Mouse (Mus musculus) embryo, embryonic 11 days (tissue): ENCODE measurements around the gene Pxmp2.

Experiments used
- DNase-seq: peaks from one replicate; pipeline ENCODE4 v3.0.0-alpha.2; 2015

Gene Pxmp2

GRCm38 (mm10) chr5:110285770-110286445 is at the start of gene Pxmp2, which contains the start of gene Pole:
Gene Pxmp2, minus strand, starts transcription at chr5:110286186.
Gene Pole, plus strand, starts transcription at chr5:110286306.
- peak; percentile 97 for DNase-seq

GRCm38 (mm10) chr5:110330508-110330907 is 44.5 kb upstream of the Pxmp2 start:
- DNase-seq, result no peak

GRCm38 (mm10) chr5:110313127-110313526 is 27.1 kb upstream of the Pxmp2 start:
- DNase-seq, result no peak

- DNase-seq, result no peak
These were observed 22.9 kb upstream of the Pxmp2 start for GRCm38 (mm10) chr5:110308861-110309260.

GRCm38 (mm10) chr5:110300591-110300990 is 14.6 kb upstream of the Pxmp2 start:
- DNase-seq, result no peak

- DNase-seq, result no peak
These were observed 10.7 kb upstream of the Pxmp2 start for GRCm38 (mm10) chr5:110296637-110297036.

- DNase-seq, result no peak
These were observed 5.7 kb upstream of the Pxmp2 start for GRCm38 (mm10) chr5:110291649-110292048.

- DNase-seq, result peak; percentile 2
These were observed 1.1 kb upstream of the Pxmp2 start for GRCm38 (mm10) chr5:110287084-110287475.

GRCm38 (mm10) chr5:110286446-110287083 is 579 bp upstream of the Pxmp2 start:
- no peak for DNase-seq

GRCm38 (mm10) chr5:110285156-110285555 is 830 bp downstream of the Pxmp2 start:
- DNase-seq, result peak; percentile 5

GRCm38 (mm10) chr5:110284536-110284935 is 1.4 kb downstream of the Pxmp2 start:
- peak; percentile 72 for DNase-seq

GRCm38 (mm10) chr5:110281984-110282383 is 4.0 kb downstream of the Pxmp2 start:
- DNase-seq, result no peak

- no peak for DNase-seq
These were observed 9.1 kb downstream of the Pxmp2 start for GRCm38 (mm10) chr5:110276910-110277309.

GRCm38 (mm10) chr5:110276391-110276790 is 9.6 kb downstream of the Pxmp2 start:
- no peak for DNase-seq

- no peak for DNase-seq
These were observed 11.1 kb downstream of the Pxmp2 start for GRCm38 (mm10) chr5:110274846-110275245.

- DNase-seq, result no peak
These were observed 11.8 kb downstream of the Pxmp2 start for GRCm38 (mm10) chr5:110274147-110274546.

GRCm38 (mm10) chr5:110270242-110270641 is 15.7 kb downstream of the Pxmp2 start:
- peak; percentile 0 for DNase-seq

- peak; percentile 94 for DNase-seq
These were observed 16.6 kb downstream of the Pxmp2 start, which contains the start of gene Pgam5 for GRCm38 (mm10) chr5:110269141-110270101. Gene Pgam5, minus strand, starts transcription at chr5:110269913.

GRCm38 (mm10) chr5:110266941-110267340 is 19.0 kb downstream of the Pxmp2 start:
- DNase-seq, result no peak

- DNase-seq, result no peak
These were observed 41.9 kb downstream of the Pxmp2 start for GRCm38 (mm10) chr5:110244091-110244490.

- no peak for DNase-seq
These were observed 53.6 kb downstream of the Pxmp2 start for GRCm38 (mm10) chr5:110232346-110232745.

GRCm38 (mm10) chr5:110231638-110232037 is 54.3 kb downstream of the Pxmp2 start:
- peak; percentile 42 for DNase-seq

GRCm38 (mm10) chr5:110230780-110231461 is 55.1 kb downstream of the Pxmp2 start, which contains the start of gene Ankle2:
Gene Ankle2, plus strand, starts transcription at chr5:110231004.
- DNase-seq, result peak; percentile 96
